Mouse (Mus musculus) bone marrow macrophage, adult 2 months (primary cell): Measurements from ENCODE around the gene Tub.

Source experiments
- CTCF ChIP-seq: IDR thresholded peaks from 2 replicates; pipeline ENCODE4 v1.5.1; 2012; ENCODE audit warnings: low read depth, mild to moderate bottlenecking, low read length, moderate library complexity
- POLR2A ChIP-seq: IDR thresholded peaks from 2 replicates; pipeline ENCODE4 v1.6.1; 2012; ENCODE audit warnings: mild to moderate bottlenecking, low read depth, low read length, borderline replicate concordance

DNA sequence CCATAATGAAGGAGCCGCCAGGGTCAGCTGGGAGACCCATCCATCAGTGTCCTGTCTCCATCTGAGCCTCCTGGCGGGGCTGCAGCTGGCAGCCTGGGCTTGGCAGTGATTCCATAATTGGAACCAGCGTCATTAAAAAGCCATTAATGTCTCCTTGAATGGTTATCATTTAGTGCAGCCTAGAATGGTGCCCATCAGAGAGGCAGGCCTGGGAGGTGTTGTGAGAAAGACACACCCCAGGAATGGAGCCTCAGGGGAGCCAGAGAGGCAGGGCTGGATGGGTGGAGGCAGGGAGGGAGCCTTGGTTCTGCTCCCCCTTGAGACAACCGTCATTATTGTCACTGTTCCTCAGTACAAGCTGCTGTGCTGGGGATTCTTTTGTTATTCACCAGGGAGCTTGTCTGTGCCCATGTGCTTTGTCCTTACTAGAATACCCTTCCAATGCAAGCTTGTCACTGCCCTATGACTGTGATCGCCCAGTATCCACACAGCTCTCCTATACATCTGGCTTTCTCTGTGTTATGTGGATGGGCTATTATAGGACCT lies 66.3 kb downstream of the Tub start:
- TF ChIP-seq POLR2A (no peak), CTCF (no peak)
